Mouse (Mus musculus) brain, embryonic 14.5 days (tissue): ENCODE results near the gene Rhbdl1. TPM values are rescaled to one million over a fixed set of nuclear protein-coding genes. Genes with fewer than 3 reads are reported as not detected.
"Not testable (repeated sequence)": the region's sequence is repeated elsewhere in the genome, so short reads cannot be mapped to it uniquely, and the experiment has no call there.

ENCODE experiments used
- DNase-seq: peaks from one replicate; pipeline ENCODE4 v3.0.0-alpha.2; 2011; ENCODE audit warnings: low read depth
- CTCF ChIP-seq: fragments of 200-500 bp; IDR thresholded peaks from 2 replicates; pipeline ENCODE4 v1.5.1; 2012; ENCODE audit warnings: inconsistent platforms, mild to moderate bottlenecking, moderate library complexity, borderline replicate concordance; ENCODE audit not compliant: insufficient read depth, insufficient read length; ENCODE audit errors: extremely low read depth
- POLR2A ChIP-seq: fragments of 200-500 bp; IDR thresholded peaks from 2 replicates; pipeline ENCODE4 v1.6.1; 2012; ENCODE audit warnings: mild to moderate bottlenecking, inconsistent platforms, borderline replicate concordance; ENCODE audit not compliant: poor library complexity, insufficient read depth, insufficient read length, severe bottlenecking; ENCODE audit errors: extremely low read depth
- polyA plus RNA-seq: library from polyadenylated mRNA; depleted of rRNA; stranded (reverse); fragments of >200 nt; gene quantifications from 2 replicates; pipeline ENCODE4 v1.2.3, GENCODE M21; 2012

The Rhbdl1 gene
- polyA plus RNA-seq, 1 experiment, result 56.2 TPM

DNA sequence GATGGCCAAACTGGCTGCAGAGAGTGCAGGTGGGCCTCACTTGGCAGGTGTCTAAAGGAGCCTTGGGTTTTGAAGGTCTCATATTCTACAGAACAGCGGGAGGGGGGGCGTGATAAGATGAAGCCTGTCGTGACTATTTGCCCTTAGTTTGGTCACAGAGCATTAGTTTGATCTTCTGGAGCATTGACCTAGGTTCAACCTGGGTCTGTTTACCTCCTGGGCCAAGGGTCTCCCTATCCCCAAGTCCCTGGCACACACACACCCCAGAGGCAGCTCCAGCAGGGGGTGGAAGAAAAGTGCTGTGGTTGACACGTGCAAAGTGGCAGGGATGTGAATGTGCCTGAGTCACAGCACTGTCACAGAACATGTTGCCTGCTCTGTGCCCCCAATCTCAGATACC, 26.2 kb downstream of the Rhbdl1 start:
- TF ChIP-seq CTCF (no peak), POLR2A (no peak)
- no peak for DNase-seq

- TF ChIP-seq POLR2A (no peak), CTCF (no peak)
Observed at GRCm38 (mm10) chr17:25809606-25810340, 27.3 kb downstream of the Rhbdl1 start.

GRCm38 (mm10) chr17:25808789-25809605, 28.1 kb downstream of the Rhbdl1 start, which contains the start of gene Fbxl16:
TSS of gene Fbxl16 (plus strand) at chr17:25809085.
- TF ChIP-seq POLR2A (peak; percentile 68), CTCF (peak; percentile 17; the same call in 1 of the 2 replicates)
- peak; percentile 98 for DNase-seq

More at GRCm38 (mm10) chr17:25809606-25810340, 27.3 kb downstream of the Rhbdl1 start:
- DNase-seq, result peak; percentile 79

GRCm38 (mm10) chr17:25808028-25808427, 29.1 kb downstream of the Rhbdl1 start:
- TF ChIP-seq POLR2A (no peak), CTCF (no peak)
- no peak for DNase-seq

GRCm38 (mm10) chr17:25807452-25807851, 29.6 kb downstream of the Rhbdl1 start:
- TF ChIP-seq CTCF, result peak; percentile 9; the same call in 1 of the 2 replicates
- not testable (repeated sequence) for DNase-seq

- no peak for DNase-seq
- no peak for TF ChIP-seq CTCF
- no peak for TF ChIP-seq POLR2A
Observed at GRCm38 (mm10) chr17:25806507-25806906, 30.6 kb downstream of the Rhbdl1 start.

GRCm38 (mm10) chr17:25802825-25803517, 34.1 kb downstream of the Rhbdl1 start:
- TF ChIP-seq CTCF (no peak), POLR2A (no peak)
- DNase-seq, result peak; percentile 96

- peak; percentile 86 for DNase-seq
Observed at GRCm38 (mm10) chr17:25801029-25801428, 36.1 kb downstream of the Rhbdl1 start.

GRCm38 (mm10) chr17:25796951-25797369, 40.1 kb downstream of the Rhbdl1 start, which contains the start of gene Metrn:
TSS of gene Metrn (minus strand) at chr17:25797136.
- TF ChIP-seq POLR2A (peak; percentile 52), CTCF (no peak)
- DNase-seq, result peak; percentile 93

More at GRCm38 (mm10) chr17:25801029-25801428, 36.1 kb downstream of the Rhbdl1 start:
- TF ChIP-seq POLR2A (no peak), CTCF (peak; percentile 87)

GRCm38 (mm10) chr17:25796211-25796771, 40.8 kb downstream of the Rhbdl1 start:
- TF ChIP-seq CTCF (no peak), POLR2A (no peak)
- DNase-seq, result no peak
